9 mouse cellular contexts compared by ENCODE assay signal in genomic region chr1:106544817-106545612, GRCm38 (mm10).
A peak's percentile ranks its signal among the peaks of the same experiment; 100 is the strongest.
DNase-seq lines count a peak whose midpoint lies in the region; ATAC-seq and TF ChIP-seq lines count a peak whose summit lies in the region.
"Had no signal": no experiment of that assay in that cellular context is flagged by ENCODE, and none has a peak within 500 bp of the region (broad histone marks: within the 10 kb centered on the region; RNA-seq: fewer than 3 reads in every experiment).

No protein-coding gene starts in this region.

- H3K36me3 ChIP-seq in forebrain, postnatal 0 days (ENCODE audit: insufficient read depth) = no peaks in the 10 kb centered on the region
- no peaks in the 10 kb centered on the region for H3K36me3 ChIP-seq in forebrain, embryonic 16.5 days (ENCODE audit: control insufficient read depth, insufficient read depth)
- H3K36me3 ChIP-seq in myocyte (ENCODE audit: control insufficient read depth, insufficient read depth) = peaks cover 3% of the 10 kb centered on the region
- H3K36me3 ChIP-seq: hindbrain, embryonic 15.5 days had no signal

- no peak overlapping the region for H3K4me3 ChIP-seq in forebrain, postnatal 0 days (ENCODE audit: low read depth, low read length)
- H3K4me3 ChIP-seq in forebrain, embryonic 16.5 days (replicated peaks; ENCODE audit: low read length) = no peak overlapping the region
- no peak overlapping the region for H3K4me3 ChIP-seq in myocyte
- H3K4me3 ChIP-seq: hindbrain, embryonic 15.5 days had no signal

- H3K4me2 ChIP-seq in forebrain, postnatal 0 days (ENCODE audit: low read depth) = no peak overlapping the region
- no peak overlapping the region for H3K4me2 ChIP-seq in forebrain, embryonic 16.5 days (ENCODE audit: low read length)
- no peak overlapping the region for H3K4me2 ChIP-seq in myocyte (ENCODE audit: low read depth)
- H3K4me2 ChIP-seq: hindbrain, embryonic 15.5 days had no signal

- H3K9ac ChIP-seq in forebrain, postnatal 0 days = no peak overlapping the region
- H3K9ac ChIP-seq in forebrain, embryonic 16.5 days (replicated peaks; ENCODE audit: low read depth, low read length) = no peak overlapping the region
- H3K9ac ChIP-seq: hindbrain, embryonic 15.5 days had no signal

- peak; percentile 39 for TF ChIP-seq CTCF in forebrain, postnatal 0 days (IDR thresholded peaks at IDR 0.05; ENCODE audit: low read depth)

- H3K79me2 ChIP-seq in myocyte (ENCODE audit: control insufficient read depth, insufficient read depth) = no peaks in the 10 kb centered on the region

- H3K27me3 ChIP-seq in forebrain, postnatal 0 days (ENCODE audit: insufficient read depth, low read length) = no peaks in the 10 kb centered on the region
- no peaks in the 10 kb centered on the region for H3K27me3 ChIP-seq in forebrain, embryonic 16.5 days (replicated peaks; ENCODE audit: control insufficient read depth, insufficient read depth, low read length)
- H3K27me3 ChIP-seq in myocyte (ENCODE audit: control insufficient read depth, insufficient read depth, insufficient read length) = no peaks in the 10 kb centered on the region
- H3K27me3 ChIP-seq: hindbrain, embryonic 15.5 days had no signal

- DNase-seq in forebrain, postnatal 0 days = no peak
- DNase-seq in urinary bladder, adult 18-20 months (ENCODE audit: low spot score in 2 of 2) = peak; percentile 17 to 47
- DNase-seq in urinary bladder, postnatal 10 days (ENCODE audit: low spot score) = no peak
- DNase-seq in layer of hippocampus, adult 9-10 months (ENCODE audit: low spot score) = peak; percentile 17
- peak; percentile 46 to 52 for DNase-seq in urinary bladder, postnatal 36 days (ENCODE audit: low spot score in 2 of 2)

- no peak overlapping the region for H3K27ac ChIP-seq in forebrain, postnatal 0 days (ENCODE audit: low read depth, low read length)
- H3K27ac ChIP-seq in forebrain, embryonic 16.5 days (ENCODE audit: low read length) = no peak overlapping the region
- H3K27ac ChIP-seq: hindbrain, embryonic 15.5 days had no signal

- no peak for ATAC-seq in forebrain, postnatal 0 days
- no peak for ATAC-seq in forebrain, embryonic 16.5 days
- 0 out of 2 replicates have a peak, but pooled peaks have one; percentile 39 for ATAC-seq in common myeloid progenitor, adult 5-6 weeks (replicated peaks; ENCODE audit: low read depth, poor library complexity, severe bottlenecking)

- H3K4me1 ChIP-seq in forebrain, postnatal 0 days (ENCODE audit: insufficient read depth) = no peaks in the 10 kb centered on the region
- H3K4me1 ChIP-seq in forebrain, embryonic 16.5 days (replicated peaks; ENCODE audit: control insufficient read depth, insufficient read depth, low read length) = no peaks in the 10 kb centered on the region

- H3ac ChIP-seq in myocyte (ENCODE audit: control insufficient read depth, insufficient read length) = no peak overlapping the region

- WGBS in forebrain, postnatal 0 days = 78% methylated on average over 6 of the region's 6 CpGs
- WGBS in forebrain, embryonic 16.5 days = 70% methylated on average over 6 of the region's 6 CpGs

- no peak for TF ChIP-seq POLR2A in myocyte (IDR thresholded peaks at IDR 0.05; ENCODE audit: insufficient read length, low read depth)

- H3K9me3 ChIP-seq in forebrain, postnatal 0 days (ENCODE audit: low read length) = no peaks in the 10 kb centered on the region
- no peaks in the 10 kb centered on the region for H3K9me3 ChIP-seq in forebrain, embryonic 16.5 days (ENCODE audit: control insufficient read depth, low read length)
- H3K9me3 ChIP-seq: hindbrain, embryonic 15.5 days had no signal

TF ChIP-seq in myocyte, 11 proteins besides CTCF, POLR2A, EP300 and RAD21:
- peak; percentile 22 for TF ChIP-seq USF1 (IDR thresholded peaks at IDR 0.05; ENCODE audit: low read depth)
- TF ChIP-seq POLR2AphosphoS2 (IDR thresholded peaks at IDR 0.05; ENCODE audit: insufficient read length, low read depth) = no peak

Comparison
In these comparisons a context has a peak if more than half of its experiments do, and no peak if none do; other contexts are left out.
1. DNase-seq: peak in urinary bladder, adult 18-20 months (2 of 2), layer of hippocampus, adult 9-10 months (single experiment) and urinary bladder, postnatal 36 days (2 of 2); none in forebrain, postnatal 0 days (single experiment) and urinary bladder, postnatal 10 days (single experiment).